In the genomic region with DNA sequence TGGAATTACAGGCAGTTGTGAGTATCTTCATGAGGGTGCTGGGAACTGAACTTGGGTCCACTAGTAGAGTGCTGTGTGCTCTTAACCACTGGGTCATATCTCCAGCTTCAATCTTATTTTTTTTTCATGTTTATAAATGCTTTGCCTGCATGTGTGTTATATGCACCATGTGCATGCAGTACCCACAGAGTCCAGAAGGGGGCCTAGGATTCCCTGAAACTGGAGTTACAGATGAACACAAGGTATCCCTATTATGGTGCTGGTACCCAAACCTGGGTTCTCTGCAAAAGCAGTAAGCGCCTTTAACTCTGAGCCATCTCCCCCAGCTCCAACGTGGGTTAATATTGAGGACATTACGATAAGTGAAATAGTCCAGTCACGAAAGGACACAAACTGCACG, we compare ENCODE assay signal across 20 mouse cellular contexts. TPM values are rescaled to one million over a fixed set of nuclear protein-coding genes. Genes with fewer than 3 reads are reported as not detected.
DNase-seq lines count a peak whose midpoint lies in the region; ATAC-seq and TF ChIP-seq lines count a peak whose summit lies in the region.
"Had no signal": no experiment of that assay in that cellular context is flagged by ENCODE, and none has a peak within 500 bp of the region (broad histone marks: within the 10 kb centered on the region; RNA-seq: fewer than 3 reads in every experiment).

No protein-coding gene starts in this region.

- H3K36me3 ChIP-seq in forebrain, embryonic 15.5 days: no peaks in the 10 kb centered on the region
- H3K36me3 ChIP-seq in forebrain, embryonic 12.5 days (replicated peaks): 0 out of 2 replicates have a peak, but pooled peaks cover 8% of the 10 kb centered on the region
- H3K36me3 ChIP-seq: heart, embryonic 13.5 days; hindbrain, embryonic 15.5 days; liver, embryonic 13.5 days; midbrain, embryonic 15.5 days; neural tube, embryonic 15.5 days had no signal

- TF ChIP-seq CTCF in layer of hippocampus, adult 2 months (conservative IDR thresholded peaks at IDR 0.05): peak; percentile 54

- 97% methylated on average over 5 of the region's 5 CpGs for WGBS in forebrain, embryonic 15.5 days
- WGBS in forebrain, embryonic 12.5 days: 97% methylated on average over 5 of the region's 5 CpGs

- 0 out of 2 replicates have a peak overlapping the region, but pooled peaks have one; percentile 85 for H3K27ac ChIP-seq in forebrain, embryonic 15.5 days (replicated peaks)
- no peak overlapping the region for H3K27ac ChIP-seq in forebrain, embryonic 12.5 days
- H3K27ac ChIP-seq in layer of hippocampus, adult 2 months: no peak overlapping the region
- H3K27ac ChIP-seq: heart, embryonic 13.5 days; liver, embryonic 13.5 days; midbrain, embryonic 15.5 days had no signal

- H3K27me3 ChIP-seq in forebrain, embryonic 15.5 days: no peaks in the 10 kb centered on the region
- H3K27me3 ChIP-seq in forebrain, embryonic 12.5 days: no peaks in the 10 kb centered on the region
- H3K27me3 ChIP-seq: hindbrain, embryonic 15.5 days; midbrain, embryonic 15.5 days; neural tube, embryonic 15.5 days had no signal

- no peak overlapping the region for H3K4me3 ChIP-seq in forebrain, embryonic 15.5 days
- H3K4me3 ChIP-seq in forebrain, embryonic 12.5 days (replicated peaks): no peak overlapping the region
- no peak overlapping the region for H3K4me3 ChIP-seq in layer of hippocampus, adult 2 months
- H3K4me3 ChIP-seq: heart, embryonic 13.5 days; hindbrain, embryonic 15.5 days; liver, embryonic 13.5 days; megakaryocyte, embryonic 14.5 days; midbrain, embryonic 15.5 days; neural tube, embryonic 15.5 days had no signal

- no peak overlapping the region for H3K4me2 ChIP-seq in forebrain, embryonic 15.5 days (replicated peaks)
- no peak overlapping the region for H3K4me2 ChIP-seq in forebrain, embryonic 12.5 days
- H3K4me2 ChIP-seq: heart, embryonic 13.5 days; hindbrain, embryonic 15.5 days; liver, embryonic 13.5 days; midbrain, embryonic 15.5 days; neural tube, embryonic 15.5 days had no signal

- H3K9ac ChIP-seq in forebrain, embryonic 15.5 days (replicated peaks): no peak overlapping the region
- H3K9ac ChIP-seq in forebrain, embryonic 12.5 days: no peak overlapping the region
- H3K9ac ChIP-seq: heart, embryonic 13.5 days; hindbrain, embryonic 15.5 days; liver, embryonic 13.5 days; midbrain, embryonic 15.5 days; neural tube, embryonic 15.5 days had no signal

- H3K9me3 ChIP-seq in forebrain, embryonic 15.5 days: no peaks in the 10 kb centered on the region
- H3K9me3 ChIP-seq in forebrain, embryonic 12.5 days: 0 out of 2 replicates have a peak, but pooled peaks cover 2% of the 10 kb centered on the region
- H3K9me3 ChIP-seq: hindbrain, embryonic 15.5 days; midbrain, embryonic 15.5 days; neural tube, embryonic 15.5 days had no signal

- ATAC-seq in forebrain, embryonic 15.5 days (replicated peaks): no peak
- no peak for ATAC-seq in forebrain, embryonic 12.5 days (ENCODE audit: low FRiP score)
- ATAC-seq: activated CD4-positive, CD25-positive, alpha-beta regulatory T cell, adult 4 months; CD4-positive, CD25-positive, alpha-beta regulatory T cell, adult 4 months had no signal

- peaks cover 78% of the 10 kb centered on the region for H3K4me1 ChIP-seq in forebrain, embryonic 15.5 days
- H3K4me1 ChIP-seq in forebrain, embryonic 12.5 days: peaks cover 86% of the 10 kb centered on the region
- H3K4me1 ChIP-seq: liver, embryonic 13.5 days; megakaryocyte, embryonic 14.5 days had no signal

- no peak for DNase-seq in layer of hippocampus, adult 2 months (ENCODE audit: low spot score in 2 of 2)
- no peak for DNase-seq in layer of hippocampus, postnatal 25 days (ENCODE audit: extremely low spot score in 1 of 2, low spot score in 1 of 2)
- peak; percentile 64 for DNase-seq in testis, postnatal 10 days (ENCODE audit: low spot score)
- no peak for DNase-seq in testis, postnatal 14 days (ENCODE audit: low spot score)
- no peak for DNase-seq in ovary, adult 18-20 months (ENCODE audit: low spot score)
- no peak for DNase-seq in yolk sac, embryonic 10.5 days (ENCODE audit: low spot score)
- DNase-seq: cerebellum, adult 11-12 months; embryo, embryonic 11 days; kidney, adult 2 months; kidney, postnatal 14 days; liver, embryonic 13.5 days had no signal

RNA-seq across cellular contexts. Expression of a gene that starts 52.5 kb away (rescaled TPM):
- polyA plus RNA-seq in forebrain, embryonic 15.5 days (2015; fragmentation: Nextera tagmentation; extraction: Ambion mirVana): 31.5 and 34.0 TPM in 2 replicates
- polyA plus RNA-seq in forebrain, embryonic 12.5 days (2016; fragmentation: Nextera tagmentation; extraction: Ambion mirVana): 55.7 and 59.5 TPM in 2 replicates
- total RNA-seq in layer of hippocampus, adult 2 months (2021): 10 to 100 TPM; 18.3 to 19.7 TPM
- 10 to 100 TPM; 14.1 to 18.2 TPM for total RNA-seq in layer of hippocampus, postnatal 25 days (2021)
- polyA plus RNA-seq: activated CD4-positive, CD25-positive, alpha-beta regulatory T cell, adult 4 months; CD4-positive, CD25-positive, alpha-beta regulatory T cell, adult 4 months had no signal
